Mouse (Mus musculus): Measurements from ENCODE around the gene Tsku. TPM values are rescaled to one million over a fixed set of nuclear protein-coding genes. Genes with fewer than 3 reads are reported as not detected.

Tsku gene
- polyA plus RNA-seq, 1 experiment from 2014 or later, result 1.9 TPM

GRCm38 (mm10) chr7:98340343-98340742, 20.8 kb downstream of the Tsku start:
- H3K9ac ChIP-seq (ENCODE audit: low read depth, low read length), result no peak overlapping the region
- WGBS (ENCODE audit: insufficient replicate concordance), result 38% methylated on average over 5 of the region's 5 CpGs
- peaks cover 12% of the 10 kb centered on the region for H3K27me3 ChIP-seq (ENCODE audit: control insufficient read depth, insufficient read depth, low read depth, low read length)
- H3K9me3 ChIP-seq (replicated peaks; ENCODE audit: control insufficient read depth, low read length), result no peaks in the 10 kb centered on the region
- H3K36me3 ChIP-seq (ENCODE audit: control insufficient read depth, insufficient read depth), result no peaks in the 10 kb centered on the region
- no peak overlapping the region for H3K4me2 ChIP-seq (ENCODE audit: low read depth, low read length)
- H3K4me3 ChIP-seq (ENCODE audit: low read depth, low read length), result no peak overlapping the region
- peaks cover 25% of the 10 kb centered on the region for H3K4me1 ChIP-seq (ENCODE audit: control insufficient read depth, low read depth, low read length)
- no peak overlapping the region for H3K27ac ChIP-seq (ENCODE audit: low read length)
- ATAC-seq (ENCODE audit: low read depth), result no peak

GRCm38 (mm10) chr7:98333987-98334386, 27.1 kb downstream of the Tsku start:
- Histone ChIP-seq H3K9me3 (replicated peaks; ENCODE audit: control insufficient read depth, low read length) (no peaks in the 10 kb centered on the region), H3K4me2 (ENCODE audit: low read depth, low read length) (no peak overlapping the region), H3K36me3 (ENCODE audit: control insufficient read depth, insufficient read depth) (no peaks in the 10 kb centered on the region), H3K9ac (ENCODE audit: low read depth, low read length) (no peak overlapping the region), H3K27me3 (ENCODE audit: control insufficient read depth, insufficient read depth, low read depth, low read length) (no peaks in the 10 kb centered on the region), H3K4me3 (ENCODE audit: low read depth, low read length) (no peak overlapping the region), H3K27ac (ENCODE audit: low read length) (no peak overlapping the region), H3K4me1 (ENCODE audit: control insufficient read depth, low read depth, low read length) (peaks cover 27% of the 10 kb centered on the region)
- ATAC-seq (ENCODE audit: low read depth), result no peak
- WGBS (ENCODE audit: insufficient replicate concordance), result 20% methylated on average over 3 of the region's 3 CpGs

- no peaks in the 10 kb centered on the region for H3K27me3 ChIP-seq (ENCODE audit: control insufficient read depth, insufficient read depth, low read depth, low read length)
- H3K4me1 ChIP-seq (ENCODE audit: control insufficient read depth, low read depth, low read length), result peaks cover 29% of the 10 kb centered on the region
- no peaks in the 10 kb centered on the region for H3K9me3 ChIP-seq (replicated peaks; ENCODE audit: control insufficient read depth, low read length)
- no peak for ATAC-seq (ENCODE audit: low read depth)
- no peak overlapping the region for H3K27ac ChIP-seq (ENCODE audit: low read length)
- 68% methylated on average over 5 of the region's 5 CpGs for WGBS (ENCODE audit: insufficient replicate concordance)
- no peak overlapping the region for H3K4me2 ChIP-seq (ENCODE audit: low read depth, low read length)
- no peak overlapping the region for H3K4me3 ChIP-seq (ENCODE audit: low read depth, low read length)
- H3K9ac ChIP-seq (ENCODE audit: low read depth, low read length), result no peak overlapping the region
- H3K36me3 ChIP-seq (ENCODE audit: control insufficient read depth, insufficient read depth), result no peaks in the 10 kb centered on the region
These were observed 27.6 kb downstream of the Tsku start for GRCm38 (mm10) chr7:98333507-98333906.

- Histone ChIP-seq H3K9ac (ENCODE audit: low read depth, low read length) (no peak overlapping the region), H3K27ac (ENCODE audit: low read length) (no peak overlapping the region), H3K4me3 (ENCODE audit: low read depth, low read length) (no peak overlapping the region), H3K4me1 (ENCODE audit: control insufficient read depth, low read depth, low read length) (peaks cover 29% of the 10 kb centered on the region), H3K4me2 (ENCODE audit: low read depth, low read length) (no peak overlapping the region), H3K9me3 (replicated peaks; ENCODE audit: control insufficient read depth, low read length) (no peaks in the 10 kb centered on the region), H3K36me3 (ENCODE audit: control insufficient read depth, insufficient read depth) (no peaks in the 10 kb centered on the region), H3K27me3 (ENCODE audit: control insufficient read depth, insufficient read depth, low read depth, low read length) (no peaks in the 10 kb centered on the region)
- 74% methylated on average over 5 of the region's 5 CpGs for WGBS (ENCODE audit: insufficient replicate concordance)
- no peak for ATAC-seq (ENCODE audit: low read depth)
These were observed 28.3 kb downstream of the Tsku start for GRCm38 (mm10) chr7:98332678-98333397.

GRCm38 (mm10) chr7:98331932-98332331, 29.2 kb downstream of the Tsku start:
- H3K9ac ChIP-seq (ENCODE audit: low read depth, low read length), result no peak overlapping the region
- no peak overlapping the region for H3K4me2 ChIP-seq (ENCODE audit: low read depth, low read length)
- no peak for ATAC-seq (ENCODE audit: low read depth)
- H3K27me3 ChIP-seq (ENCODE audit: control insufficient read depth, insufficient read depth, low read depth, low read length), result no peaks in the 10 kb centered on the region
- peaks cover 29% of the 10 kb centered on the region for H3K4me1 ChIP-seq (ENCODE audit: control insufficient read depth, low read depth, low read length)
- no peaks in the 10 kb centered on the region for H3K36me3 ChIP-seq (ENCODE audit: control insufficient read depth, insufficient read depth)
- H3K4me3 ChIP-seq (ENCODE audit: low read depth, low read length), result no peak overlapping the region
- H3K9me3 ChIP-seq (replicated peaks; ENCODE audit: control insufficient read depth, low read length), result no peaks in the 10 kb centered on the region
- 7% methylated on average over 3 of the region's 3 CpGs for WGBS (ENCODE audit: insufficient replicate concordance)
- peak overlapping the region; percentile 38; the same call in 1 of the 2 replicates for H3K27ac ChIP-seq (ENCODE audit: low read length)

GRCm38 (mm10) chr7:98330375-98331002, 30.6 kb downstream of the Tsku start:
- Histone ChIP-seq H3K4me1 (ENCODE audit: control insufficient read depth, low read depth, low read length) (peaks cover 29% of the 10 kb centered on the region), H3K4me2 (ENCODE audit: low read depth, low read length) (peak overlapping the region; percentile 39), H3K9me3 (replicated peaks; ENCODE audit: control insufficient read depth, low read length) (no peaks in the 10 kb centered on the region), H3K4me3 (ENCODE audit: low read depth, low read length) (no peak overlapping the region), H3K27me3 (ENCODE audit: control insufficient read depth, insufficient read depth, low read depth, low read length) (no peaks in the 10 kb centered on the region), H3K36me3 (ENCODE audit: control insufficient read depth, insufficient read depth) (no peaks in the 10 kb centered on the region), H3K27ac (ENCODE audit: low read length) (peak overlapping the region; percentile 89), H3K9ac (ENCODE audit: low read depth, low read length) (peak overlapping the region; percentile 21; the same call in 1 of the 2 replicates)
- 77% methylated on average over 2 of the region's 2 CpGs for WGBS (ENCODE audit: insufficient replicate concordance)
- ATAC-seq (ENCODE audit: low read depth), result peak; percentile 60

GRCm38 (mm10) chr7:98329651-98330374, 31.3 kb downstream of the Tsku start:
- peak overlapping the region; percentile 39 for H3K4me2 ChIP-seq (ENCODE audit: low read depth, low read length)
- 39% methylated on average over 7 of the region's 7 CpGs for WGBS (ENCODE audit: insufficient replicate concordance)
- H3K4me1 ChIP-seq (ENCODE audit: control insufficient read depth, low read depth, low read length), result peaks cover 29% of the 10 kb centered on the region
- H3K27ac ChIP-seq (ENCODE audit: low read length), result peak overlapping the region; percentile 89
- no peaks in the 10 kb centered on the region for H3K36me3 ChIP-seq (ENCODE audit: control insufficient read depth, insufficient read depth)
- H3K9ac ChIP-seq (ENCODE audit: low read depth, low read length), result peak overlapping the region; percentile 44
- no peaks in the 10 kb centered on the region for H3K9me3 ChIP-seq (replicated peaks; ENCODE audit: control insufficient read depth, low read length)
- 0 out of 2 replicates have a peak overlapping the region, but pooled peaks have one; percentile 5 for H3K4me3 ChIP-seq (ENCODE audit: low read depth, low read length)
- H3K27me3 ChIP-seq (ENCODE audit: control insufficient read depth, insufficient read depth, low read depth, low read length), result no peaks in the 10 kb centered on the region
- peak; percentile 99 for ATAC-seq (ENCODE audit: low read depth)

- Histone ChIP-seq H3K9me3 (replicated peaks; ENCODE audit: control insufficient read depth, low read length) (no peaks in the 10 kb centered on the region), H3K27me3 (ENCODE audit: control insufficient read depth, insufficient read depth, low read depth, low read length) (no peaks in the 10 kb centered on the region), H3K4me3 (ENCODE audit: low read depth, low read length) (no peak overlapping the region), H3K36me3 (ENCODE audit: control insufficient read depth, insufficient read depth) (no peaks in the 10 kb centered on the region), H3K27ac (ENCODE audit: low read length) (no peak overlapping the region), H3K4me2 (ENCODE audit: low read depth, low read length) (no peak overlapping the region), H3K9ac (ENCODE audit: low read depth, low read length) (no peak overlapping the region), H3K4me1 (ENCODE audit: control insufficient read depth, low read depth, low read length) (peaks cover 36% of the 10 kb centered on the region)
- no peak for ATAC-seq (ENCODE audit: low read depth)
- 35% methylated on average over 2 of the region's 2 CpGs for WGBS (ENCODE audit: insufficient replicate concordance)
These were observed 32.8 kb downstream of the Tsku start for GRCm38 (mm10) chr7:98328311-98328710.

GRCm38 (mm10) chr7:98326051-98326450, 35.1 kb downstream of the Tsku start:
- Histone ChIP-seq H3K9ac (ENCODE audit: low read depth, low read length) (no peak overlapping the region), H3K36me3 (ENCODE audit: control insufficient read depth, insufficient read depth) (no peaks in the 10 kb centered on the region), H3K27me3 (ENCODE audit: control insufficient read depth, insufficient read depth, low read depth, low read length) (no peaks in the 10 kb centered on the region), H3K4me3 (ENCODE audit: low read depth, low read length) (no peak overlapping the region), H3K4me1 (ENCODE audit: control insufficient read depth, low read depth, low read length) (peaks cover 39% of the 10 kb centered on the region), H3K9me3 (replicated peaks; ENCODE audit: control insufficient read depth, low read length) (no peaks in the 10 kb centered on the region), H3K4me2 (ENCODE audit: low read depth, low read length) (no peak overlapping the region), H3K27ac (ENCODE audit: low read length) (no peak overlapping the region)
- no peak for ATAC-seq (ENCODE audit: low read depth)
- 78% methylated on average over 7 of the region's 7 CpGs for WGBS (ENCODE audit: insufficient replicate concordance)
